Mouse (Mus musculus) common myeloid progenitor, adult 5-6 weeks (primary cell): Measurements from ENCODE around the gene Eif2a. TPM values are rescaled to one million over a fixed set of nuclear protein-coding genes. Genes with fewer than 3 reads are reported as not detected.
"Not testable (repeated sequence)": the region's sequence is repeated elsewhere in the genome, so short reads cannot be mapped to it uniquely, and the experiment has no call there.

Experiments
- ATAC-seq: replicated peaks from 2 replicates; pipeline ENCODE4 v1.8.0; 2016; ENCODE audit warnings: low read depth, mild to moderate bottlenecking, moderate TSS enrichment, inconsistent platforms; ENCODE audit not compliant: poor library complexity, severe bottlenecking
- total RNA-seq: library from RNA; stranded (forward); fragments of 200-1000, 187-1606 nt; gene quantifications from 2 replicates; pipeline ENCODE4 v1.2.3, GENCODE M21; 2017

Eif2a gene
- total RNA-seq, 1 experiment from 2014 or later: 146 TPM

DNA sequence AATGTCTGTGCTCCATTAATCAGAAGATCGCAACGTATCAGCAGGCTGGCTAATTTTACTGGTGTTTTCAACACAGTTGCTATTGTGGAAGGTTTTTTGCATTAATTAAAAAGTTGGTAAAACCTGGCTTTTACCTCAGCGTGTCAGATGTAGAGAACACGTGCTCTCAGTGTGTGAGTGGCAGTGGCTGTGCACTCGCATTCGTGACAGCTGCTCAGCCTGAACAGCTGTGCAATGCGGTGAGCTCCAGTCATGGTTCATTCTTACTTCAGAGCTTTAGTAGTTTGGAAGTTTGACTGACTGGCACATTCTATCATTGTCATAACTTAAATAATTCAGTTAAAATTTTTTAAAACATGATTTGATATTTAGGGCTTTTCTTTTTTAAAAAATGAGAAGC is 67.0 kb downstream of the Eif2a start:
- ATAC-seq: not testable (repeated sequence)

- ATAC-seq: no peak
Measured at GRCm38 (mm10) chr3:58593623-58594022, 68.0 kb downstream of the Eif2a start.

Other genes with a start within 250 kb of the Eif2a start
- 20.0 and 20.1 TPM in 2 replicates for gene Tsc22d2, start 111.1 kb upstream of the Eif2a start, total RNA-seq
- 70.9 and 73.1 TPM in 2 replicates for gene Serp1, start 71 bp downstream of the Eif2a start, total RNA-seq
- 156 and 164 TPM in 2 replicates for gene Selenot, start 50.8 kb downstream of the Eif2a start, total RNA-seq
- not detected in 2 replicates for gene Erich6, start 111.4 kb downstream of the Eif2a start, total RNA-seq
- 11.3 and 13.2 TPM in 2 replicates for gene Siah2, start 166.6 kb downstream of the Eif2a start, total RNA-seq